Mouse (Mus musculus): ENCODE measurements around the gene Gm5640.
"Not testable (repeated sequence)": the region's sequence is repeated elsewhere in the genome, so short reads cannot be mapped to it uniquely, and the experiment has no call there.

Gm5640 gene

DNA sequence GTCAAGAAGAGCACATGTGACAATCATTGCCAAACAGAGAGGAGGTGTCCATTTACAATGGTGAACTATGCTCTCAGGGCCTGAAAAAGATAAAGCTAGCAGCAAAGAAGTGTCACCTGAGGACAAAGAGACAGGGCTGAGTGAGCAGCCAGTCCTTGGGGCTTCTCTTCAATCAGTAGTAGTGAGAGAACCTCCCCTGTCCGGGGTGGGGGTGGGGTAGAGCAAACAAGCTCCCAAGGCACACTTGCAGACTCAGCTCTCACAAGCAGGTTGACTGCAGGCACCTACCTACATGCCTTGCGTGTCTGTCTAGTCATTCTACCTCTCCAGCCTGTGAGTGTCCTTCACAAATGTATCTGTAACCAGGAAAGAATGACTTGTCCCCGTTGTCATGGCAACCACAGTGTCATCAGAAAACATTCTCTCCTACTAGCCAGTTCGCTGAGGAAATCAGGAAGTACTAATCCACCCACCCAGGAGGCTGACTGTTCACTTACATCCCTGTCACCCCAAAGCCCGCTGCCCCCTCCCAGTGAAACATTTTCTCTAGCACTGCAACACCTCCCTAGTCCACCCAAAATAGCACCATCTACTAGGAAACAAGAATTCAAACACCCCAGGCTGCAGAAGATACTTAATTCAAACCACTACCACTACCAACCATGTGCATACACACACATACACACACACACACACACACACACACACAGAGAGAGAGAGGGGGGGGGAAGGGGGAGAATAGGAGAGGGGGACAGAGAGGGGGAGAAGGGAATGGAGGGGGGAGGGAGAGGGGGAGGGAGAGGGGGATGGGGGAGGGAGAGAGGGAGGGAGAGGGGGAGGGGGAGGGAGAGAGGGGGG is at the start of gene Gm5640:
Gene Gm5640, minus strand, starts transcription at position 170 of the 858 bp plus-strand sequence.
- DNase-seq (ENCODE audit: low spot score) = not testable (repeated sequence)

DNA sequence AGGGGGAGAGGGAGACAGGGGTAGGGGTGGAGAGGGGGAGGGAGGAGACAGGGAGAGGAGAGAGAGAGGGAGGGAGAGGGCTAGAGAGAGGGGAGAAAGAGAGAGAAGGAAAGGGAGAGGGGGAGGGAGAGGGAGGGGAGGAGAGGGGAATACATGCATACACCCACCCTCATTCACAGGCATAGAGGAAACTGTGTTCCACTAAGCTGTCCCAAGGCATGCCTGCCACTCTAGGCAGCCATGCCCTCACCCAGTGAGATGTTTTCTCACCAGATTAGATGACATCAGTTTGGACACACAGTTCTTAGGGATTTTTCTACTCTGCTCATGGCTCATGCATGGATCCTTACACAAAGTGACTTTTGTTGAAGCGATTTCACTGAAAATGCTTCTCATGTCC is 958 bp upstream of the Gm5640 start:
- not testable (repeated sequence) for DNase-seq (ENCODE audit: low spot score)

- no peak for DNase-seq (ENCODE audit: low spot score)
These were observed 53.1 kb downstream of the Gm5640 start, which contains the start of gene Olfr1325 for GRCm38 (mm10) chrX:74592379-74592778. TSS of gene Olfr1325 (plus strand) at chrX:74592679.
